Mouse (Mus musculus) G1E (cell line): ENCODE measurements around the gene Mphosph10. TPM values are rescaled to one million over a fixed set of nuclear protein-coding genes. Genes with fewer than 3 reads are reported as not detected.

Source experiments
- ATAC-seq: 2 replicates; pipeline ENCODE4 v1.8.0; 2016; ENCODE audit warnings: mild to moderate bottlenecking; ENCODE audit not compliant: insufficient number of reproducible peaks, poor library complexity, low FRiP score, severe bottlenecking; ENCODE audit errors: extremely low read depth
- DNase-seq: peaks from one replicate; pipeline ENCODE4 v3.0.0; 2012; ENCODE audit warnings: low spot score
- H3K27me3 ChIP-seq: 2 replicates; pipeline ENCODE4 v1.6.1; 2012; ENCODE audit warnings: mild to moderate bottlenecking, low read length, inconsistent platforms; ENCODE audit not compliant: insufficient read depth
- H3K36me3 ChIP-seq: replicated peaks from 2 replicates; pipeline ENCODE3; 2012; ENCODE audit warnings: mild to moderate bottlenecking, inconsistent platforms
- H3K4me1 ChIP-seq: 2 replicates; pipeline ENCODE4 v1.6.1; 2012; ENCODE audit warnings: low read depth, low read length, inconsistent platforms, mixed read lengths; ENCODE audit not compliant: insufficient read depth
- H3K4me3 ChIP-seq: 2 replicates; pipeline ENCODE4 v1.5.1; 2012; ENCODE audit warnings: low read depth, mild to moderate bottlenecking, inconsistent platforms, low read length, moderate library complexity, mixed read lengths
- H3K9me3 ChIP-seq: replicated peaks from 2 replicates; pipeline ENCODE4 v1.6.1; 2012; ENCODE audit warnings: inconsistent platforms
- CTCF ChIP-seq: IDR thresholded peaks from 2 replicates; pipeline ENCODE4 v1.5.1; 2012; ENCODE audit warnings: low read depth, low read length, inconsistent platforms, mixed read lengths
- GATA1 ChIP-seq: IDR thresholded peaks from 2 replicates; pipeline ENCODE4 v1.6.1; 2012; ENCODE audit warnings: borderline replicate concordance, low read length, inconsistent platforms, mixed read lengths
- GATA2 ChIP-seq: IDR thresholded peaks from 2 replicates; pipeline ENCODE4 v1.6.1; 2012; ENCODE audit warnings: low read depth, low read length, inconsistent platforms, borderline replicate concordance
- POLR2AphosphoS5 ChIP-seq: IDR thresholded peaks from 2 replicates; pipeline ENCODE4 v1.6.1; 2012; ENCODE audit warnings: low read depth, low read length, inconsistent platforms; ENCODE audit not compliant: insufficient replicate concordance
- TAL1 ChIP-seq: conservative IDR thresholded peaks from 2 replicates; pipeline ENCODE4 v1.6.1; 2012; ENCODE audit warnings: low read depth, low read length, inconsistent platforms, mixed read lengths
- polyA plus RNA-seq: library from polyadenylated mRNA; stranded (reverse); fragments of >175 nt; gene quantifications from 2 replicates; pipeline ENCODE4 v1.2.3, GENCODE M21; 2012
- total RNA-seq, 2 experiments: library from RNA; stranded (forward) in 1 of 2; stranded (reverse) in 1 of 2; fragments of 200-1000 nt in 1 of 2; fragments of >200 nt in 1 of 2; fragmentation: Nextera tagmentation in 1 of 2; gene quantifications; 2 replicates each; pipeline ENCODE4 v1.2.3; 2014 to 2017

The Mphosph10 gene
- total and polyA plus RNA-seq, 3 experiments: 9.4 to 150 (median 104) TPM

DNA sequence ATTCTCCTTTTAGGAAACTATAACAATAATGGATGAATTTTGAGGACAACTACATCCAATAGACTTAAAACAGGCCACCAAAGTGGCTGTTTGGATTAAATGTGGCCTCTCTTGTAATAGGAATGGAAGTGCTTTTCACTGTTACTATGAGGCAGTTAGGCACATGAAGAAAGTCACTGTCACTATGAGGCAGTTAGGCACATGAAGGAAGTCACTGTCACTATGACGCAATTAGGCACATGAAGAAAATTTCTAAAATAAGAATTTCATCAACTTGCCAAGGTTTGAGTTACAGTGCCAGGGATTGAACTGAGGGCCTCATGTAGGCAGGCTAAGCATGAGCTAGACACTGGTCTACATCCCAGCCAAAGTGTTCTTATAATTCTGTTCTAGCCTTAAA is 8.7 kb upstream of the Mphosph10 start:
- peaks cover 29% of the 10 kb centered on the region for H3K36me3 ChIP-seq
- TF ChIP-seq CTCF: no peak
- TF ChIP-seq GATA2: no peak
- TF ChIP-seq TAL1: no peak
- TF ChIP-seq GATA1: no peak
- no peak for TF ChIP-seq POLR2AphosphoS5
- no peak for ATAC-seq

DNA sequence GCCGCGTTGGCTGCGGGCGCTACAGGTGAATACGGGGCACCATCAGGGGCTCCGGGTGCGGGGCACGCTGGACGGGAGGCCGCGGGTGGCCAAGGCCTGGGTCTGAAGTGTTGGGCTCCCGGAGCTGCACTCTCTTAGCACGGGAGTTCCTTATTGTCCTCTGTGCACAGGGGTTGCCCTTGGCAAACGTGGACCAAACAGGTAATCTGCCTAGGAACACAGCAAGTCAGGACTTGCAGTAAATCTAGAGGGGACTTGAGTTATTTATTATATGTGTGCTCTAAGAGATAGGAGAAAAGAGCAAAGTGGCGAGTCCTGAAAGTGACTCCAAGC is 717 bp upstream of the Mphosph10 start:
- Histone ChIP-seq H3K27me3 (no peaks in the 10 kb centered on the region), H3K4me3 (peak overlapping the region; percentile 86), H3K9me3 (no peaks in the 10 kb centered on the region), H3K4me1 (peaks cover 29% of the 10 kb centered on the region), H3K36me3 (peaks cover 29% of the 10 kb centered on the region)
- ATAC-seq: no peak
- TF ChIP-seq TAL1: no peak
- TF ChIP-seq POLR2AphosphoS5: no peak
- no peak for TF ChIP-seq GATA2
- DNase-seq: no peak

More for the DNA sequence above, 8.7 kb upstream of the Mphosph10 start:
- DNase-seq: no peak
- Histone ChIP-seq H3K9me3 (no peaks in the 10 kb centered on the region), H3K4me3 (no peak overlapping the region), H3K27me3 (no peaks in the 10 kb centered on the region), H3K4me1 (peaks cover 3% of the 10 kb centered on the region; the same call in 1 of the 2 replicates)

DNA sequence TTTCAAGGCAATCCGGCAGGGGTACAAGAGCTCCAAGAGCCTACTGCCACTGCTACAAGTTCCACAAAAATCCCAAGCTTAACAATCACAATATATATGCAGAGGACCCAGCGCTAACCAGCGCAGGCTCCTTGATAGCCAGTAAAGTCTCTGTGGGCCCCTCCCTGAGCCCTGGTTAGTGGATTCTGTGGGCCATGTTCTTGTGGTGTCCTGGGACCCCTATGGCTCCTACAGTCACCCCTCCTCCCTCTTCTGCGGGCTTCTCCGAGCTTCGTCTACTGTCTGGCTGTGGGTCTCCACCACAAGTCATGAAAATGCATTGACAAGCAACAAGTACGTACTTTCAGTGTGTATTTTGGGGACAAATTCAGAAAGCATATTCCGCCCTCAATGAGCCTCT is 589 bp downstream of the Mphosph10 start:
- H3K4me3 ChIP-seq: peak overlapping the region; percentile 86
- no peak for DNase-seq
- ATAC-seq: no peak
- H3K9me3 ChIP-seq: no peaks in the 10 kb centered on the region
- TF ChIP-seq CTCF (no peak), GATA1 (no peak), GATA2 (no peak), POLR2AphosphoS5 (no peak), TAL1 (no peak)
- peaks cover 29% of the 10 kb centered on the region for H3K4me1 ChIP-seq
- no peaks in the 10 kb centered on the region for H3K27me3 ChIP-seq
- H3K36me3 ChIP-seq: peaks cover 38% of the 10 kb centered on the region

DNA sequence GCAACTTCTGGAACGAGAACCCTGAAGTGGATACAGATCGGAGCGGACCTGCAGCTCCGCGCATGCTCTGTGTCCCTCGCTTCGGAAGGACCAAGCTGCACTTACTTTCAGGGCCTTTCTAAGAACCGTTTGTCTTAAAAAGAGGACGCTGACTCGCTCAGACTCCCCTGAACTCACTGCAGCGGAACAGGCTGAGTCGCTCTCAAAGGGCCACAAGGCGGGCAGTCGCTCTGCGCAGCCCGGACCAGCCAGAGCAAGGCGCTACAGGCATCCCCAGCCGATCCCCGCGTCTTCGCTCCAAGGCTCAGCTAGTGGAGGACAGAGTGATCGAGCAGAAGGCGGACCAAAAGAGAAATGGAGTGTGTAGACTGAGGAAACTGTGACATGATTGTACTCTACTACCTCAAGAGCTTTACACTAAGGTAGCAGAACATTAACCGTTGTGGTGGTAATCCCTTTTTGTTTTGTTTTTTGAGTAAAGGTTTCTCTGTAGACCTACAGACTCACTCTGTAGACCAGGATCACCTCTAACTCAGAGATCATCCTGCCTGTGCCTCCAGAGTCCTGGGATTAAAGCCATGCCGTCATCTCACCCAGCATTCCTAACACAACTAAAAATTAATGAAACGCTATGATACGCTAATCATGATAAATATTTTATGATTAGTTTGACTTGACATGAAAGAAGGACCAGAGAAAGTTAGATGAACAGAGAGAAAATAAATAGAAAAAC is 18.1 kb downstream of the Mphosph10 start, which contains the start of gene Fan1:
Gene Fan1, minus strand, starts transcription at position 266 of the 733 bp plus-strand sequence.
- Histone ChIP-seq H3K36me3 (peaks cover 74% of the 10 kb centered on the region), H3K4me3 (peak within 1 kb of the TSS; percentile 76), H3K4me1 (peaks cover 18% of the 10 kb centered on the region), H3K9me3 (no peaks in the 10 kb centered on the region), H3K27me3 (no peaks in the 10 kb centered on the region)
- ATAC-seq: peak; percentile 96
- TF ChIP-seq POLR2AphosphoS5 (no peak), GATA2 (no peak), GATA1 (no peak), CTCF (no peak), TAL1 (no peak)
- peak; percentile 77 for DNase-seq

DNA sequence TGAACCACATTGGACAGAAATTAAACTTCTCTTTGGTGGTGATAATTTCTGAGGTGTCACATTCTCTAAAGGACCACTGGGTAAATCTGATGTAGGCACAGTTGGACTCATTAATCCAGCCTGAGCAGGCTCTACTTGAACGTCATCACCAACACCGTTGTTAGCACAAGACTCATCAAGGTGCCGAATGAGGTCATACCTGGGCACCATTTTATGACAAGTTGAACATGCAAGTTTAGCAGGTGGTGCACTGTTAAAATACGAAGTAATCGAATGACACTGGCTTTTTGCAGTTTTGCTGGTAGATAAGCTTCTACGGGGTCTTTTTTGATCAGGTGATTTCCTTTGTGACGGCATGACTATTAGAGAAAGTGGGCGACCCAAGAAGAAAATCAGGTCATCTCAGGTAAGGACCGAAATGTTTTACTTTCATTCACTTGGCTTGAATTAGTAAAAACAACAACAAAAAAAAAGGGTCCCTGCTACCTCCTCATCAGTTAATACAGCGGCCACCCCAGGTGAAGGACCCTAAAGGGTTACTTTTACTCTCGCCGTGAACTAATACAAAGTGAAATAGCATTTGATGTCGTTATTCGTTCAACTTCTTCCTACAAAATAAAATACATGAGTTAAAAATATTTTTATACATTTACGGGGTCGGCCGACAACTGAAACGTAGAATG is 18.8 kb downstream of the Mphosph10 start:
- peaks cover 74% of the 10 kb centered on the region for H3K36me3 ChIP-seq
- TF ChIP-seq GATA1 (no peak), CTCF (no peak), TAL1 (no peak), POLR2AphosphoS5 (no peak), GATA2 (no peak)
- peak overlapping the region; percentile 76 for H3K4me3 ChIP-seq
- ATAC-seq: no peak
- no peak for DNase-seq
- no peaks in the 10 kb centered on the region for H3K27me3 ChIP-seq
- H3K4me1 ChIP-seq: peaks cover 18% of the 10 kb centered on the region
- no peaks in the 10 kb centered on the region for H3K9me3 ChIP-seq

DNA sequence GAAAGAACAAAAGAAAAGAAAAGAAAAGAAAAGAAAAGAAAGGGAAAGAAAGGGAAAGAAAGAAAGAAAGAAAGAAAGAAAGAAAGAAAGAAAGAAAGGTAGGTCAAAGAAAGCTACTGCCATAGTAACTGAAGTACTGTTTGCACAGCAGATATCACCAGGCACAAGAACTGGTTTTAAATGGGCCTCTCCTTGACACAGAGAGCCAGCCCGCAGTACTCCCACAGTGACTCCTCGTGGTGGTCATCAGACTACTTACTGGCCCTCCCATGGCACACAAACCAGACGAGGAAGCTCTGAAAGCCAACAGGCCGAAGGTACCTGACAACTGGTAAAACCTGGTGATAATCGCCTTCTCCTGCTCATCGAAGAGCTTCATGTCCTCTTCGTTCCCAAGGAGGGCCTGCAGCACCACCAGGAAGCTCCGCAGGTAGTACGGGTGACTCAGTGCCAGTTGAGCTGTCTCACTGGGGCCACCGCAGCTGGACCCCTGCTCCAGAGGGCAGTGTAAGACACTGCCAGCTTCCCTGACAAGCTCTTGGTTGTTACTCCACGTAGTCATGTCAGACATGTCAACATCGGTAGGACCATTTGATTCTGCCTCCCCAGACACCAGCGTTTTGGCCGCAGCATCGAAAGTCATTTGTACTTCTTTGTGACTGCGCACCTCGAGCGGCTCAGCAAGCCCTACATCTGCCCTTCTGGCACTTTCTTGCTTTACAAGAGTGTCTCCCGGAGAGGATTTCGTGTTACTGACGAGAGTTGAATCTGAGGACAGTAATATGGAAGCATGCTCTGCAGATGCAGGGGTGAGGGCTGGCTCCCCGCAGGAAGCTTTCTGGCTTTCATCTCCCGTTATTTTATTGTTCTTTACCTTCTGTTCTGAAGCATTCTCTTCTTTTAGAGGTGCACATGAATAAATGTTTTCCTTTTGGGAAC is 19.9 kb downstream of the Mphosph10 start:
- H3K4me3 ChIP-seq: peak overlapping the region; percentile 18; the same call in 1 of the 2 replicates
- TF ChIP-seq GATA2 (no peak), GATA1 (no peak), TAL1 (no peak), POLR2AphosphoS5 (no peak), CTCF (no peak)
- no peaks in the 10 kb centered on the region for H3K27me3 ChIP-seq
- no peak for ATAC-seq
- H3K36me3 ChIP-seq: peaks cover 71% of the 10 kb centered on the region
- H3K4me1 ChIP-seq: peaks cover 18% of the 10 kb centered on the region
- no peaks in the 10 kb centered on the region for H3K9me3 ChIP-seq
- DNase-seq: no peak
